Mouse (Mus musculus) hindbrain, embryonic 13.5 days (tissue): ENCODE results near the gene Papola. TPM values are rescaled to one million over a fixed set of nuclear protein-coding genes. Genes with fewer than 3 reads are reported as not detected.

ENCODE experiments used
- ATAC-seq: fragments of 200-750 bp; cut with Nextera tagmentation; 2 replicates; pipeline ENCODE4 v1.8.0; 2017; ENCODE audit warnings: moderate TSS enrichment; ENCODE audit not compliant: low FRiP score
- H3K27ac ChIP-seq: fragments of 300-500 bp; sonication (generic); 2 replicates; pipeline ENCODE4 v1.5.1; 2015; ENCODE audit warnings: inconsistent platforms, mild to moderate bottlenecking, moderate library complexity
- H3K27me3 ChIP-seq: fragments of 300-500 bp; sonication (generic); 2 replicates; pipeline ENCODE4 v1.6.1; 2015; ENCODE audit warnings: mild to moderate bottlenecking, inconsistent platforms
- H3K36me3 ChIP-seq: fragments of 300-500 bp; sonication (generic); 2 replicates; pipeline ENCODE4 v1.6.1; 2015; ENCODE audit warnings: mild to moderate bottlenecking, inconsistent platforms
- H3K4me1 ChIP-seq: fragments of 300-500 bp; sonication (generic); replicated peaks from 2 replicates; pipeline ENCODE4 v1.6.1; 2015; ENCODE audit warnings: inconsistent platforms
- H3K4me2 ChIP-seq: fragments of 300-500 bp; sonication (generic); 2 replicates; pipeline ENCODE4 v1.6.1; 2015; ENCODE audit warnings: inconsistent platforms, mild to moderate bottlenecking, moderate library complexity
- H3K4me3 ChIP-seq: fragments of 300-500 bp; sonication (generic); 2 replicates; pipeline ENCODE4 v1.5.1; 2015; ENCODE audit warnings: mild to moderate bottlenecking, inconsistent platforms
- H3K9ac ChIP-seq: fragments of 300-500 bp; sonication (generic); 2 replicates; pipeline ENCODE4 v1.6.1; 2015; ENCODE audit warnings: mild to moderate bottlenecking, inconsistent platforms
- H3K9me3 ChIP-seq: fragments of 300-500 bp; sonication (generic); 2 replicates; pipeline ENCODE4 v1.6.1; 2016; ENCODE audit warnings: inconsistent platforms
- WGBS: fragments of 180-500 bp; shearing (Covaris S2); methylation state at CpG from one replicate; pipeline ENCODE4 v1.1.7; 2015; 5-methylcytosine and 5-hydroxymethylcytosine counted together
- microRNA-seq: library from miRNA; unstranded; fragments of <30 nt; microRNA quantifications from one replicate; pipeline ENCODE4, GENCODE M21; 2016
- polyA plus RNA-seq: library from polyadenylated mRNA; unstranded; fragments of >200 nt; fragmentation: Nextera tagmentation; extraction: Ambion mirVana; gene quantifications from 2 replicates; pipeline ENCODE4 v1.2.1, GENCODE M21; 2015

Gene Papola
- polyA plus RNA-seq, 1 experiment from 2014 or later, result 196 TPM

DNA sequence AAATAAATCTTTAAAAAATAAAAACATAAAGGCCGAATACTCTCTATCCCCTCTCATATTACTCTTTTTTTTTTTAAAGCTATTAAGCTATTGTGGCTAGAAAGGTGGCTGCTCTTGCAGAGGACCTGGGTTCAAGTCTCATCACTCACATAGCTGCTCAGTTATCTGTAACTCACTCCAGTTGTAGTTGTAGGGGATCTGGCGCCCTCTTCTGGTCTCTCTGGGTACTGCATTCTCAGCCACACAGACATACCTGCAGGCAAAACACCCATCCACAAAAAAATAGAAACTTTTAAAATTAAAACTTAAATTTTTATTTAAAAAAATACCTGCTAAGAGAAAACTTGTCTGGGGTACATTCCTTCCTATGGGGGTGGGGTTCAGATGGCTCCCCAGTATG lies 88.8 kb downstream of the Papola start:
- Histone ChIP-seq H3K4me3 (no peak overlapping the region), H3K27me3 (peaks cover 33% of the 10 kb centered on the region; the same call in 1 of the 2 replicates), H3K27ac (no peak overlapping the region), H3K9me3 (no peaks in the 10 kb centered on the region), H3K36me3 (no peaks in the 10 kb centered on the region), H3K4me2 (no peak overlapping the region), H3K4me1 (peaks cover 29% of the 10 kb centered on the region), H3K9ac (no peak overlapping the region)
- 52% methylated on average over 2 of the region's 2 CpGs for WGBS
- no peak for ATAC-seq

GRCm38 (mm10) chr12:105875112-105875511 lies 90.6 kb downstream of the Papola start:
- Histone ChIP-seq H3K4me2 (peak overlapping the region; percentile 39), H3K4me3 (0 out of 2 replicates have a peak overlapping the region, but pooled peaks have one; percentile 4), H3K36me3 (no peaks in the 10 kb centered on the region), H3K4me1 (peaks cover 22% of the 10 kb centered on the region), H3K27me3 (peaks cover 24% of the 10 kb centered on the region; the same call in 1 of the 2 replicates), H3K27ac (peak overlapping the region; percentile 44; the same call in 1 of the 2 replicates), H3K9me3 (peaks cover 9% of the 10 kb centered on the region; the same call in 1 of the 2 replicates), H3K9ac (peak overlapping the region; percentile 10; the same call in 1 of the 2 replicates)
- peak; percentile 85 for ATAC-seq
- 10% methylated on average over 17 of the region's 17 CpGs for WGBS

- Histone ChIP-seq H3K27ac (peak overlapping the region; percentile 1; the same call in 1 of the 2 replicates), H3K36me3 (no peaks in the 10 kb centered on the region), H3K4me3 (no peak overlapping the region), H3K4me1 (peaks cover 19% of the 10 kb centered on the region), H3K9me3 (peaks cover 11% of the 10 kb centered on the region; the same call in 1 of the 2 replicates), H3K9ac (no peak overlapping the region), H3K4me2 (no peak overlapping the region), H3K27me3 (peaks cover 14% of the 10 kb centered on the region; the same call in 1 of the 2 replicates)
- ATAC-seq, result no peak
- 67% methylated on average over 11 of the region's 11 CpGs for WGBS
These were observed 92.0 kb downstream of the Papola start for GRCm38 (mm10) chr12:105876521-105876920.

DNA sequence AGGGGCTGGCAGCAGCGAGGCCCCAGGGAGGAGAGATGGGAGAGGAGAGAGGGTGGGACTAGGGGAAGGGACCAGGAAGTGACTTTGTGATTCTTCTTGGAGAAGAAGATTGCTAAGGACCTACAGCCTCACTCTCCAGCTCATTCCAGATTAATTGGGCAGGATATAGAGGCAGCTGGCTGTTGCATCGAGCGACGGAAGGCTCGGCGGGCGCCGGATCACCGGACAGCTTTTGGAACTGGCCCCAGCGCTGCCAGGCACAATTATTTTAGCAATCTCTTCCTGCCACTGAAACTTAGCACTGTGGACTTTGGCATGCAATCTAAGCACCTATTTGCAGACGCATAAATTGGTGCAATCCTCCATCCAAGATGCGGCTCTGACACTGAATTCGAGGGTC lies 92.4 kb downstream of the Papola start:
- H3K9ac ChIP-seq, result no peak overlapping the region
- no peaks in the 10 kb centered on the region for H3K36me3 ChIP-seq
- ATAC-seq, result no peak
- 86% methylated on average over 11 of the region's 13 CpGs for WGBS
- H3K4me3 ChIP-seq, result no peak overlapping the region
- no peak overlapping the region for H3K4me2 ChIP-seq
- H3K9me3 ChIP-seq, result peaks cover 11% of the 10 kb centered on the region; the same call in 1 of the 2 replicates
- peaks cover 19% of the 10 kb centered on the region for H3K4me1 ChIP-seq
- H3K27ac ChIP-seq, result peak overlapping the region; percentile 1; the same call in 1 of the 2 replicates
- H3K27me3 ChIP-seq, result peaks cover 13% of the 10 kb centered on the region; the same call in 1 of the 2 replicates

DNA sequence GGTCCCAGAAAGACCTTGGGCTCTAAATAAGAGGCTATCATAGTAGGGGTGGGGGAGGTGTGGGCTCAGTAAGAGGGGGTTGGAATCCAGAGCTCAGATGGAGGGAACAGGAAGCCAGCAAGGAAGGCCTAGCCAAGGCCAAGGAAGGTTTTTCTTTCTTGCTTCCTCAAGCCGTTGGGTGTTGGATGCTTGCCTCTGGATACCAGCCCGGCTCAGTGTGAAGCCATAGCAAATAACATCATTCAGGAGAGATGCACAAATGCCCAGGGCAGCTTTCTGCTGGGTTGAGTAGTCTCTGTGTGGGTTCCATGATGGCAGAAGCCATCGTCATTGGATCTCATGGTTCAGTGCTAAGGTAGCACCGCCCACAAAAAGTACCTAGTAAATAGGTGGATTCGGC lies 94.3 kb downstream of the Papola start:
- H3K27me3 ChIP-seq, result peaks cover 11% of the 10 kb centered on the region; the same call in 1 of the 2 replicates
- no peak overlapping the region for H3K4me3 ChIP-seq
- H3K4me2 ChIP-seq, result no peak overlapping the region
- peaks cover 19% of the 10 kb centered on the region for H3K4me1 ChIP-seq
- H3K9me3 ChIP-seq, result peaks cover 11% of the 10 kb centered on the region; the same call in 1 of the 2 replicates
- no peaks in the 10 kb centered on the region for H3K36me3 ChIP-seq
- no peak overlapping the region for H3K9ac ChIP-seq
- ATAC-seq, result no peak
- WGBS, result 90% methylated on average over 5 of the region's 5 CpGs
- no peak overlapping the region for H3K27ac ChIP-seq

GRCm38 (mm10) chr12:105883799-105884514 lies 99.5 kb downstream of the Papola start:
- Histone ChIP-seq H3K27me3 (peaks cover 3% of the 10 kb centered on the region; the same call in 1 of the 2 replicates), H3K27ac (peak overlapping the region; percentile 40)
- ATAC-seq, result no peak

GRCm38 (mm10) chr12:105884515-105885323 lies 100.2 kb downstream of the Papola start:
- no peaks in the 10 kb centered on the region for H3K36me3 ChIP-seq
- no peak overlapping the region for H3K4me3 ChIP-seq
- no peak for ATAC-seq
- H3K27ac ChIP-seq, result peak overlapping the region; percentile 40
- peaks cover 15% of the 10 kb centered on the region for H3K4me1 ChIP-seq
- no peak overlapping the region for H3K9ac ChIP-seq
- 0 out of 2 replicates have a peak overlapping the region, but pooled peaks have one; percentile 5 for H3K4me2 ChIP-seq
- WGBS, result 33% methylated on average over 22 of the region's 22 CpGs
- peaks cover 3% of the 10 kb centered on the region; the same call in 1 of the 2 replicates for H3K27me3 ChIP-seq
- 0 out of 2 replicates have a peak, but pooled peaks cover 3% of the 10 kb centered on the region for H3K9me3 ChIP-seq

More at GRCm38 (mm10) chr12:105883799-105884514, 99.5 kb downstream of the Papola start:
- H3K9me3 ChIP-seq, result peaks cover 10% of the 10 kb centered on the region; the same call in 1 of the 2 replicates
- H3K36me3 ChIP-seq, result no peaks in the 10 kb centered on the region
- H3K4me1 ChIP-seq, result peaks cover 15% of the 10 kb centered on the region
- no peak overlapping the region for H3K4me3 ChIP-seq
- no peak overlapping the region for H3K4me2 ChIP-seq
- 81% methylated on average over 12 of the region's 12 CpGs for WGBS
- no peak overlapping the region for H3K9ac ChIP-seq

Small RNA genes within 50 kb of the gene (microRNA-seq; reads per million reads assigned to microRNA genes)
- 0.93 reads per million for gene Gm22120

Other genes starting within 250 kb of the Papola start
- 1.6 and 1.7 TPM in 2 replicates for gene Bdkrb2, start 221.5 kb upstream of the Papola start, polyA plus RNA-seq
- 0.25 TPM in 1 of 2 replicates, not detected in the other for gene Bdkrb1, start 181.6 kb upstream of the Papola start, polyA plus RNA-seq
- gene Gskip, start 99.9 kb upstream of the Papola start, polyA plus RNA-seq, result 34.5 and 36.7 TPM in 2 replicates
- 12.8 and 13.1 TPM in 2 replicates for gene Atg2b, start 99.5 kb upstream of the Papola start, polyA plus RNA-seq
- gene Ak7, start 78.7 kb upstream of the Papola start, polyA plus RNA-seq, result 2.2 and 2.8 TPM in 2 replicates
- gene Vrk1, start 225.5 kb downstream of the Papola start, polyA plus RNA-seq, result 40.3 and 40.7 TPM in 2 replicates